In genomic region chr10:83857794-83858442, GRCm38 (mm10) we compare ENCODE assay signal across 14 mouse cellular contexts.
A peak's percentile ranks its signal among the peaks of the same experiment; 100 is the strongest.
DNase-seq lines count a peak whose midpoint lies in the region; ATAC-seq and TF ChIP-seq lines count a peak whose summit lies in the region.
"Had no signal": no experiment of that assay in that cellular context is flagged by ENCODE, and none has a peak within 500 bp of the region (broad histone marks: within the 10 kb centered on the region; RNA-seq: fewer than 3 reads in every experiment).

No protein-coding gene starts in this region.

- H3K4me1 ChIP-seq in midbrain, postnatal 0 days (ENCODE audit: insufficient read depth, low read length) = no peaks in the 10 kb centered on the region
- H3K4me1 ChIP-seq in midbrain, embryonic 11.5 days (ENCODE audit: control insufficient read depth, insufficient read depth, low read length) = no peaks in the 10 kb centered on the region
- no peaks in the 10 kb centered on the region for H3K4me1 ChIP-seq in intestine, postnatal 0 days (replicated peaks; ENCODE audit: control insufficient read depth, insufficient read depth, low read length)
- H3K4me1 ChIP-seq: liver, embryonic 13.5 days had no signal

- no peaks in the 10 kb centered on the region for H3K27me3 ChIP-seq in midbrain, postnatal 0 days (ENCODE audit: insufficient read depth, low read length)
- no peaks in the 10 kb centered on the region for H3K27me3 ChIP-seq in midbrain, embryonic 11.5 days (ENCODE audit: control insufficient read depth, insufficient read depth, low read length)
- H3K27me3 ChIP-seq in intestine, postnatal 0 days (replicated peaks; ENCODE audit: control insufficient read depth, insufficient read depth, low read length) = no peaks in the 10 kb centered on the region
- H3K27me3 ChIP-seq: liver, embryonic 13.5 days had no signal

- peak; percentile 14 for DNase-seq in gastrocnemius, postnatal 25 days
- DNase-seq in gastrocnemius, adult 8-10 months (ENCODE audit: low spot score in 2 of 2) = no peak
- peak; percentile 45 for DNase-seq in midbrain, postnatal 0 days (ENCODE audit: low spot score)
- no peak for DNase-seq in midbrain, embryonic 11.5 days (ENCODE audit: low spot score, missing footprints)
- peak; percentile 14 for DNase-seq in heart, postnatal 25 days (ENCODE audit: low spot score)
- DNase-seq in skeletal muscle tissue, adult 2 months (ENCODE audit: low read depth, low spot score) = peak; percentile 18
- DNase-seq in adipocyte (ENCODE audit: low spot score) = no peak
- DNase-seq: cerebellum, adult 9-11 months; liver, embryonic 13.5 days; right cerebral cortex, adult 18-20 months; thymus, adult 18-20 months had no signal

- no peak overlapping the region for H3K4me3 ChIP-seq in midbrain, postnatal 0 days (ENCODE audit: low read depth, low read length)
- no peak overlapping the region for H3K4me3 ChIP-seq in midbrain, embryonic 11.5 days (ENCODE audit: low read depth, low read length)
- no peak overlapping the region for H3K4me3 ChIP-seq in intestine, postnatal 0 days (ENCODE audit: low read depth, low read length)
- H3K4me3 ChIP-seq: liver, embryonic 13.5 days had no signal

- H3K27ac ChIP-seq in midbrain, postnatal 0 days (ENCODE audit: low read depth, low read length) = no peak overlapping the region
- H3K27ac ChIP-seq in midbrain, embryonic 11.5 days (ENCODE audit: low read depth, low read length) = no peak overlapping the region
- H3K27ac ChIP-seq in intestine, postnatal 0 days (ENCODE audit: low read depth, low read length) = no peak overlapping the region
- H3K27ac ChIP-seq: liver, embryonic 13.5 days had no signal

- intact Hi-C loops in heart, postnatal 25 days (cut with DNase I) = no loop called here

- no peaks in the 10 kb centered on the region for H3K9me3 ChIP-seq in midbrain, postnatal 0 days (ENCODE audit: low read length)
- H3K9me3 ChIP-seq in midbrain, embryonic 11.5 days (ENCODE audit: control insufficient read depth, low read length) = no peaks in the 10 kb centered on the region
- no peaks in the 10 kb centered on the region for H3K9me3 ChIP-seq in intestine, postnatal 0 days (ENCODE audit: control insufficient read depth)
- H3K9me3 ChIP-seq: liver, embryonic 13.5 days had no signal

- no peak overlapping the region for H3K4me2 ChIP-seq in midbrain, postnatal 0 days (ENCODE audit: low read depth, low read length, poor library complexity, severe bottlenecking)
- no peak overlapping the region for H3K4me2 ChIP-seq in midbrain, embryonic 11.5 days
- H3K4me2 ChIP-seq in intestine, postnatal 0 days (replicated peaks; ENCODE audit: low read depth) = no peak overlapping the region
- H3K4me2 ChIP-seq: liver, embryonic 13.5 days had no signal

- ATAC-seq in midbrain, postnatal 0 days (ENCODE audit: low FRiP score) = no peak
- no peak for ATAC-seq in midbrain, embryonic 11.5 days (ENCODE audit: low FRiP score)
- ATAC-seq in intestine, postnatal 0 days = no peak
- ATAC-seq: CD4-positive, CD25-positive, alpha-beta regulatory T cell, adult 4 months; forebrain, embryonic 14.5 days had no signal

- 75% methylated on average over 14 of the region's 14 CpGs for WGBS in midbrain, postnatal 0 days
- WGBS in midbrain, embryonic 11.5 days = 85% methylated on average over 14 of the region's 14 CpGs
- 78% methylated on average over 14 of the region's 14 CpGs for WGBS in intestine, postnatal 0 days

- TF ChIP-seq CTCF in midbrain, postnatal 0 days (IDR thresholded peaks at IDR 0.05) = no peak
- TF ChIP-seq CTCF in intestine, postnatal 0 days (IDR thresholded peaks at IDR 0.05; ENCODE audit: low read depth) = no peak

- no peak overlapping the region for H3K9ac ChIP-seq in midbrain, postnatal 0 days (replicated peaks; ENCODE audit: low read length, poor library complexity, severe bottlenecking)
- H3K9ac ChIP-seq in midbrain, embryonic 11.5 days (ENCODE audit: low read length) = no peak overlapping the region
- H3K9ac ChIP-seq in intestine, postnatal 0 days (ENCODE audit: low read depth, low read length) = no peak overlapping the region
- H3K9ac ChIP-seq: liver, embryonic 13.5 days had no signal

- H3K36me3 ChIP-seq in midbrain, postnatal 0 days (ENCODE audit: insufficient read depth, low read length) = no peaks in the 10 kb centered on the region
- H3K36me3 ChIP-seq in midbrain, embryonic 11.5 days (ENCODE audit: control insufficient read depth, insufficient read depth, low read length) = no peaks in the 10 kb centered on the region
- H3K36me3 ChIP-seq in intestine, postnatal 0 days (ENCODE audit: control insufficient read depth, insufficient read depth) = no peaks in the 10 kb centered on the region
- H3K36me3 ChIP-seq: liver, embryonic 13.5 days had no signal

Comparison
In these comparisons a context has a peak if more than half of its experiments do, and no peak if none do; other contexts are left out.
1. DNase-seq: peak in gastrocnemius, postnatal 25 days (single experiment), midbrain, postnatal 0 days (single experiment), heart, postnatal 25 days (single experiment) and skeletal muscle tissue, adult 2 months (single experiment); none in gastrocnemius, adult 8-10 months (0 of 2), midbrain, embryonic 11.5 days (single experiment) and adipocyte (single experiment).